Mouse (Mus musculus) cerebellum, postnatal 10 days (tissue): ENCODE data around the gene Tshb.

Source experiments
- DNase-seq, 2 experiments: peaks; one replicate each; pipeline ENCODE4 v3.0.0; 2021; ENCODE audit warnings: mixed read lengths in 2 of 2

Tshb gene

GRCm38 (mm10) chr3:102736436-102736835 lies 46.1 kb downstream of the Tshb start:
- DNase-seq: peak in 1 of 2 experiments; percentile 34

- DNase-seq: peak; percentile 47 to 58
These were observed 46.9 kb downstream of the Tshb start for GRCm38 (mm10) chr3:102735638-102736037.

- DNase-seq: peak; percentile 55
These were observed 47.4 kb downstream of the Tshb start for GRCm38 (mm10) chr3:102735031-102735558.

- DNase-seq: peak; percentile 78 to 83
These were observed 48.0 kb downstream of the Tshb start, which contains the start of gene Tspan2 for GRCm38 (mm10) chr3:102734313-102735030. Tspan2 (plus strand) TSS chr3:102734529.

GRCm38 (mm10) chr3:102733936-102734312 lies 48.6 kb downstream of the Tshb start:
- no peak for DNase-seq

GRCm38 (mm10) chr3:102733050-102733449 lies 49.5 kb downstream of the Tshb start:
- DNase-seq: no peak

GRCm38 (mm10) chr3:102732619-102733018 lies 49.9 kb downstream of the Tshb start:
- no peak for DNase-seq

GRCm38 (mm10) chr3:102731112-102731511 lies 51.4 kb downstream of the Tshb start:
- DNase-seq: peak; percentile 54 to 63

GRCm38 (mm10) chr3:102729416-102729815 lies 53.1 kb downstream of the Tshb start:
- no peak for DNase-seq
